Mouse (Mus musculus) left cerebral cortex, adult 2 months (tissue): ENCODE results near the gene Hmcn1. TPM values are rescaled to one million over a fixed set of nuclear protein-coding genes. Genes with fewer than 3 reads are reported as not detected.
A peak's percentile ranks its signal among the peaks of the same experiment; 100 is the strongest.

ENCODE experiments used
- DNase-seq, 2 experiments: peaks; one replicate each; pipeline ENCODE4 v3.0.0; 2021 to 2022; ENCODE audit warnings: low spot score in 2 of 2, mixed read lengths in 1 of 2; ENCODE audit errors: extremely low spot score in 1 of 2
- H3K27ac ChIP-seq: fragments of 200-600 bp; 2 replicates; pipeline ENCODE4 v1.8.1; 2022
- H3K4me3 ChIP-seq: fragments of 200-600 bp; 2 replicates; pipeline ENCODE4 v1.8.1; 2022
- CTCF ChIP-seq: fragments of 200-600 bp; IDR thresholded peaks from 2 replicates; pipeline ENCODE4 v1.8.1; 2022; ENCODE audit warnings: antibody characterized with exemption, mild to moderate bottlenecking, moderate library complexity
- intact Hi-C: fragments of 180-260 bp; cut with DNase I; formaldehyde crosslinking; loops from one replicate; pipeline ENCODE4 v1.15.1; 2025
- total RNA-seq, 2 experiments: library from RNA; stranded (reverse); gene quantifications; 2 replicates each; pipeline ENCODE4 v1.2.3; 2021

Gene Hmcn1
- total RNA-seq, 2 experiments from 2014 or later: 1.6 to 3.5 TPM

- intact Hi-C loops: no loop called here
- Histone ChIP-seq H3K27ac (no peak overlapping the region), H3K4me3 (no peak overlapping the region)
- no peak for TF ChIP-seq CTCF
- no peak for DNase-seq
These were observed 8.3 kb downstream of the Hmcn1 start for GRCm38 (mm10) chr1:150984888-150985287.

- Histone ChIP-seq H3K4me3 (no peak overlapping the region), H3K27ac (no peak overlapping the region)
- no peak for DNase-seq
- intact Hi-C loops: no loop called here
- no peak for TF ChIP-seq CTCF
These were observed 9.1 kb downstream of the Hmcn1 start for GRCm38 (mm10) chr1:150984092-150984503.

- no peak for DNase-seq
- Histone ChIP-seq H3K4me3 (no peak overlapping the region), H3K27ac (no peak overlapping the region)
- intact Hi-C loops: no loop called here
- TF ChIP-seq CTCF: no peak
These were observed 14.6 kb downstream of the Hmcn1 start for GRCm38 (mm10) chr1:150978651-150979050.

GRCm38 (mm10) chr1:150976263-150976662 is 17.0 kb downstream of the Hmcn1 start:
- Histone ChIP-seq H3K4me3 (no peak overlapping the region), H3K27ac (no peak overlapping the region)
- no peak for DNase-seq
- no peak for TF ChIP-seq CTCF
- intact Hi-C loops: no loop called here

GRCm38 (mm10) chr1:150959486-150960074 is 33.7 kb downstream of the Hmcn1 start:
- Histone ChIP-seq H3K27ac (no peak overlapping the region), H3K4me3 (no peak overlapping the region)
- TF ChIP-seq CTCF: no peak
- DNase-seq: no peak
- intact Hi-C loops: no loop called here

- no peak for TF ChIP-seq CTCF
- Histone ChIP-seq H3K27ac (no peak overlapping the region), H3K4me3 (no peak overlapping the region)
- no peak for DNase-seq
- intact Hi-C loops: no loop called here
These were observed 42.2 kb downstream of the Hmcn1 start for GRCm38 (mm10) chr1:150951004-150951403.

- no peak for TF ChIP-seq CTCF
- Histone ChIP-seq H3K27ac (no peak overlapping the region), H3K4me3 (no peak overlapping the region)
- DNase-seq: no peak
- intact Hi-C loops: no loop called here
These were observed 43.2 kb downstream of the Hmcn1 start for GRCm38 (mm10) chr1:150950046-150950445.

DNA sequence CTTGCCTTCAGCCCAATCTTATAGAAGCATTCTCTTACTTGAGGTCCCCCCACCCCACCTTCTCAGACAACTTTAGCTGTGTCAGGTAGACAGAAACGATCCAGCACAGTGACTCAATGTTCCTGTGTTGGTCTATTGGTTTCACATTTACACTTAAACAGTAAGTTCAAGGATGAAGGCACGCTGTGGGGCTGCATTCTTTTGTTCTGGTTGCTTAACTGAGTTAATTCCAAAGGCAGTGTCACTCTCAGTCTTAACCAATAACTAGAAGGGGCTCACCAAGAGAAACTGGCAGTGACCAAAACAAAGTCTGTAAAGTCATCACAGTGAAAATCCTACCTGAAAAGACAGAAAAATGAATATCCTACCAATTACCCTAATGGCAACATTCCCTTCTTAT is 44.3 kb downstream of the Hmcn1 start:
- no peak for TF ChIP-seq CTCF
- Histone ChIP-seq H3K27ac (no peak overlapping the region), H3K4me3 (no peak overlapping the region)
- DNase-seq: no peak
- intact Hi-C loops: no loop called here

- DNase-seq: no peak
- no peak overlapping the region for H3K4me3 ChIP-seq
These were observed 49.6 kb downstream of the Hmcn1 start for GRCm38 (mm10) chr1:150943601-150944000.

GRCm38 (mm10) chr1:150942143-150942542 is 51.1 kb downstream of the Hmcn1 start:
- Histone ChIP-seq H3K4me3 (no peak overlapping the region), H3K27ac (no peak overlapping the region)
- intact Hi-C loops: no loop called here
- TF ChIP-seq CTCF: no peak
- DNase-seq: no peak

More at GRCm38 (mm10) chr1:150943601-150944000, 49.6 kb downstream of the Hmcn1 start:
- TF ChIP-seq CTCF: no peak
- no peak overlapping the region for H3K27ac ChIP-seq
- intact Hi-C loops: no loop called here

GRCm38 (mm10) chr1:150936821-150937220 is 56.4 kb downstream of the Hmcn1 start:
- Histone ChIP-seq H3K4me3 (no peak overlapping the region), H3K27ac (no peak overlapping the region)
- DNase-seq: no peak
- intact Hi-C loops: no loop called here
- TF ChIP-seq CTCF: no peak

GRCm38 (mm10) chr1:150933616-150934015 is 59.6 kb downstream of the Hmcn1 start:
- Histone ChIP-seq H3K27ac (no peak overlapping the region), H3K4me3 (no peak overlapping the region)
- intact Hi-C loops: no loop called here
- DNase-seq: peak; percentile 14 to 22
- no peak for TF ChIP-seq CTCF

- H3K4me3 ChIP-seq: no peak overlapping the region
- no peak for TF ChIP-seq CTCF
- intact Hi-C loops: loop anchor here (1.0 to 5.0 kb wide), 3 partner anchors 86 to 381 kb away; no protein-coding TSS in a partner anchor
- DNase-seq: no peak
- no peak overlapping the region for H3K27ac ChIP-seq
These were observed 72.4 kb downstream of the Hmcn1 start for GRCm38 (mm10) chr1:150920860-150921259.
